Mouse (Mus musculus): ENCODE data around the gene Dnal1.

GRCm38 (mm10) chr12:84129931-84130330, 15.8 kb downstream of the Dnal1 start:
- no peak for TF ChIP-seq NELFE (IDR thresholded peaks at IDR 0.05; ENCODE audit: low read depth, low read length)
- no peak for TF ChIP-seq CTCF (IDR thresholded peaks at IDR 0.05 in 2 of 3, conservative IDR thresholded peaks at IDR 0.05 in 1 of 3; ENCODE audit: control insufficient read depth in 1 of 3, insufficient read depth in 1 of 3, low read depth in 2 of 3, low read length in 3 of 3, poor library complexity in 1 of 3, severe bottlenecking in 1 of 3)
- TF ChIP-seq MAX (IDR thresholded peaks at IDR 0.05; ENCODE audit: low read length), result no peak
- TF ChIP-seq SIN3A (IDR thresholded peaks at IDR 0.05; ENCODE audit: low read length), result no peak
- TF ChIP-seq USF1 (IDR thresholded peaks at IDR 0.05; ENCODE audit: low read depth, low read length), result no peak
- no peak for TF ChIP-seq MYC (IDR thresholded peaks at IDR 0.05; ENCODE audit: low read depth, low read length)
- no peak for TF ChIP-seq POLR2A (IDR thresholded peaks at IDR 0.05; ENCODE audit: control insufficient read depth in 1 of 2, insufficient read depth in 1 of 2, low read depth in 1 of 2, low read length in 2 of 2, poor library complexity in 1 of 2)
- no peak for TF ChIP-seq MYB (IDR thresholded peaks at IDR 0.05; ENCODE audit: low read depth, low read length)
- TF ChIP-seq ETS1 (IDR thresholded peaks at IDR 0.05; ENCODE audit: low read depth, low read length), result no peak
- no peak for TF ChIP-seq HCFC1 (IDR thresholded peaks at IDR 0.05; ENCODE audit: low read depth, low read length)
